Mouse (Mus musculus): ENCODE measurements around the gene Stox2. TPM values are rescaled to one million over a fixed set of nuclear protein-coding genes. Genes with fewer than 3 reads are reported as not detected.

Stox2 gene
- polyA plus RNA-seq, 1 experiment from 2014 or later = 22.3 TPM

DNA sequence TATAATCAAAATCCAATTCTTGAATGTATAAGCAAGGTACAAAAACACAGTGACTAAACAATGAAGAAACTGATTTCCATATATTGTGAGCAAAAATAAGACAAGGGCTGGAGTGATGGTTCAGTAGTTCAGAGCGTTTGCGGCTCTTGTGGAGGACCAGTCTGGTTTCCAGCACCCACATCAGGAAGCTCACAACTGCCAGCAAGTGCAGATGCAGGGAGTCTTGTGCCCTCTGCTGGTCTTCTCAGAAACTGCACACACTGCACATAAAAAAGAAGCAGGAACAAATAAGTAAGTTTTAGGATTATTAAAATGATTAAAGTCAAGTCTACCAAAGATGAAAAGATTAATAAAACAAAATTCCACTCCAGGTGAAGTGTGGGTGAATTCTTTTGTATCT is 291.6 kb downstream of the Stox2 start:
- Histone ChIP-seq H3K27ac (no peak overlapping the region), H3K36me3 (peaks cover 14% of the 10 kb centered on the region; the same call in 1 of the 2 replicates), H3K4me3 (no peak overlapping the region), H3K4me2 (no peak overlapping the region), H3K9ac (no peak overlapping the region), H3K4me1 (no peaks in the 10 kb centered on the region), H3K27me3 (no peaks in the 10 kb centered on the region), H3K9me3 (peaks cover 11% of the 10 kb centered on the region)
- ATAC-seq (ENCODE audit: insufficient number of reproducible peaks, insufficient read depth, low FRiP score, low TSS enrichment, low read depth) = no peak
- 93% methylated on average over 2 of the region's 2 CpGs for WGBS

DNA sequence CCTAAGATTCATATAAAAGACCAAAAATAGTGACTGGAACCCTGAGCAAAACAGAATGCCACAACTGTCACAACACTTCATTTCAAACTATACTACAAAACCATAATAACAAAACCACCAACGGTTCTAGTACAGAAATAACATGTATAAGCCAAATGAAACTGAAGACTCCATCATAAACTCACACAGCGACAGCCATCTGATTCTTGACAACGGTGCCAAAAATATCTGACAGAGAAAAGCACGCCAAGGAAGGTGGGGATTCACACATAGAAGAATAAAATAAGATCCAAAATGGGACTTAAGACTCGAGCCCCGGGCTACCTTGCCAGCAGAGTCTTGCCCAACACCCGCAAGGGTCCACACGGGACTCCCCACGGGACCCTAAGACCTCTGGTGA is 300.9 kb downstream of the Stox2 start:
- Histone ChIP-seq H3K27ac (no peak overlapping the region), H3K27me3 (no peaks in the 10 kb centered on the region), H3K9me3 (no peaks in the 10 kb centered on the region), H3K4me2 (no peak overlapping the region), H3K4me1 (no peaks in the 10 kb centered on the region), H3K36me3 (no peaks in the 10 kb centered on the region), H3K4me3 (no peak overlapping the region), H3K9ac (no peak overlapping the region)
- WGBS = 90% methylated on average over 9 of the region's 9 CpGs
- no peak for ATAC-seq (ENCODE audit: insufficient number of reproducible peaks, insufficient read depth, low FRiP score, low TSS enrichment, low read depth)

DNA sequence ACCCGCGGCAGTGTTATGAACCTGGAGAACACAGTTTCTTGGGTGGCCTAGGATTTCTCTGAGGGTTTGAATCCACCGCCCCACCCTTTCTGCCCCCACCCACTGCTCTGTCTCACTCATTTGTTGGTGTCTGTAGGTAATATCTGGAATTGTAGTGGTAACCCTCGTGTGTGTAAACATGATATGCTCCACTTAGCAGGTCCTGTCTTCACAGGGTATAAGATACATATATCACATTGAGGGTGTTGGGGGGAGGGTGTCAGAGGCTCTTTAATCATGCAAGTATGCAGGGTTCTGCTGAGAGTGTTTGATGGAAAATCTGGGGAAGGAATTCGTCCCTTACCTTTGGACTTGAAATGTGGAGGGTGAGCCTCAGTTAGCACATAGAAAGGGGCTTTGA is 310.1 kb downstream of the Stox2 start:
- no peak for ATAC-seq (ENCODE audit: insufficient number of reproducible peaks, insufficient read depth, low FRiP score, low TSS enrichment, low read depth)
- Histone ChIP-seq H3K27ac (peak overlapping the region; percentile 68; the same call in 1 of the 2 replicates), H3K9ac (peak overlapping the region; percentile 33; the same call in 1 of the 2 replicates), H3K9me3 (no peaks in the 10 kb centered on the region), H3K4me2 (peak overlapping the region; percentile 68), H3K4me3 (peak overlapping the region; percentile 32), H3K4me1 (peaks cover 18% of the 10 kb centered on the region), H3K36me3 (no peaks in the 10 kb centered on the region), H3K27me3 (no peaks in the 10 kb centered on the region)
- 20% methylated on average over 5 of the region's 5 CpGs for WGBS

DNA sequence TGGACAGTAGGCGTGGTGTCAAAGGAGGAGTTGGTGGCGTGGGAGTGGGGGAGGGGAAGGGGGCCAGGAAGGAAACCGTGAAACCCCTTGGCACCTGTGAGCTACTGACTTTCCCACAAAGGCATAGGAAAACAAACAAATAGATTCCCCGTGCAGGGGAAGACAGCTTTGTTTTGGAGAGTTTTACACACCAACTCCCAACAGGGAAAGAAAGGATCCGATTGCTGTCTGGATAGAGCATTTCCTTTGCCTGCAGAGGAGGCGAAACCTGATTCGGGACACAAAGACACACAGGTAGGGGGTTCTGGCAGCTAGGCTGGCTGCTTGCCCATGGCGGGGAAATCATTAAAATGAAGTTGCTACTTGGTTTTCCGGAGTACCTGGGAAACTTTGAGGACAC is 310.6 kb downstream of the Stox2 start:
- H3K27ac ChIP-seq = peak overlapping the region; percentile 68; the same call in 1 of the 2 replicates
- 3% methylated on average over 9 of the region's 9 CpGs for WGBS
- H3K4me2 ChIP-seq = peak overlapping the region; percentile 68
- H3K9me3 ChIP-seq = no peaks in the 10 kb centered on the region
- ATAC-seq (ENCODE audit: insufficient number of reproducible peaks, insufficient read depth, low FRiP score, low TSS enrichment, low read depth) = no peak
- H3K36me3 ChIP-seq = no peaks in the 10 kb centered on the region
- peak overlapping the region; percentile 32 for H3K4me3 ChIP-seq
- peaks cover 18% of the 10 kb centered on the region for H3K4me1 ChIP-seq
- peak overlapping the region; percentile 33; the same call in 1 of the 2 replicates for H3K9ac ChIP-seq
- no peaks in the 10 kb centered on the region for H3K27me3 ChIP-seq

DNA sequence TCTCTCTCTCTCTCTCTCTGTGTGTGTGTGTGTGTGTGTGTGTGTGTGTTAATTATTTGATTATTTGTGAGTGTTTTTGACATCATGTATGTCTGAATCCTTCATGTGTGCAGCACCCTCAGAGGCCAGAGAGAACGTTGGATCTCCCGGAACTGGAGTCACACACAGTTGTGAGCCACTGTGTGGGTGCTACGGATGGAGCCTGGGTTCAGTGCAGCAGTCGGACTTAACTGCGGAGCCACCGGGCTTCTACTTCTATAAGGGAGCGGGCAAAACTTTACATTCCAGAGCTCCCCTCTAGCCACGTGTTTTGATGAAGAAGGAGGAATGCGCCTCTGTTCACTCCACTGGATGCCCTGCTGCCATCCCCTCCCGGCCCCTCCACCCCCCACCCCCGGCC is 311.4 kb downstream of the Stox2 start:
- no peak for ATAC-seq (ENCODE audit: insufficient number of reproducible peaks, insufficient read depth, low FRiP score, low TSS enrichment, low read depth)
- H3K27me3 ChIP-seq = no peaks in the 10 kb centered on the region
- no peaks in the 10 kb centered on the region for H3K9me3 ChIP-seq
- H3K27ac ChIP-seq = no peak overlapping the region
- peak overlapping the region; percentile 32 for H3K4me3 ChIP-seq
- peak overlapping the region; percentile 68 for H3K4me2 ChIP-seq
- H3K9ac ChIP-seq = no peak overlapping the region
- peaks cover 18% of the 10 kb centered on the region for H3K4me1 ChIP-seq
- H3K36me3 ChIP-seq = no peaks in the 10 kb centered on the region
- WGBS = 14% methylated on average over 11 of the region's 11 CpGs

DNA sequence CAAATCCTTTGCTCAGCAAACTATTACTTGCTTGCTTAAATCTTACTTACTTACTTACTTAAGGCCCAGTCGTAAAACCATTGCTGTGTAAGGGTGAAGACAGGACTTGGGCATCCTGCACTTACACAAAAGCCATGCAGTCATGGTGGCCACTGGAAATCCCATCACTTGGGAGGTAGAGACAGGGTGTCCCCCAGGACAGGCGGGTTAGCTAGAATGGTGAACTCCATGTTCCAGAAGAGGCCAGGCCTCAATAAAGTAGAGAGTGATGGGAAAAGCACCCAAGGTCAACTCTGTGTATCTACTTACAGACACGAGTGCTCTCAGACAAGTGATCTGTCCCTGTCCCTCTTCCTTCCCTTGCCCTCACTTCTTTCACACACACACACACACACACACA is 312.8 kb downstream of the Stox2 start:
- Histone ChIP-seq H3K4me3 (no peak overlapping the region), H3K36me3 (no peaks in the 10 kb centered on the region), H3K9me3 (no peaks in the 10 kb centered on the region), H3K4me1 (peaks cover 18% of the 10 kb centered on the region), H3K4me2 (no peak overlapping the region), H3K9ac (no peak overlapping the region), H3K27me3 (no peaks in the 10 kb centered on the region), H3K27ac (no peak overlapping the region)
- ATAC-seq (ENCODE audit: insufficient number of reproducible peaks, insufficient read depth, low FRiP score, low TSS enrichment, low read depth) = no peak
- WGBS = 90% methylated on average over 3 of the region's 3 CpGs

Other genes with a start within 250 kb of the Stox2 start
- 32.2 and 34.4 TPM in 2 replicates for gene Trappc11, start 87.1 kb upstream of the Stox2 start, polyA plus RNA-seq (2015; fragmentation: Nextera tagmentation; extraction: Ambion mirVana)
- 46.8 and 54.3 TPM in 2 replicates for gene Rwdd4a, start 87.3 kb upstream of the Stox2 start, polyA plus RNA-seq (2015; fragmentation: Nextera tagmentation; extraction: Ambion mirVana)
- 12.3 and 14.9 TPM in 2 replicates for gene Ing2, start 229.2 kb upstream of the Stox2 start, polyA plus RNA-seq (2015; fragmentation: Nextera tagmentation; extraction: Ambion mirVana)

Data from embryonic facial prominence, embryonic 13.5 days (tissue).